Mouse (Mus musculus) forebrain, embryonic 11.5 days (tissue): ENCODE data around the gene Fkbp2. TPM values are rescaled to one million over a fixed set of nuclear protein-coding genes. Genes with fewer than 3 reads are reported as not detected.

Experiments
- ATAC-seq: fragments of 200-750 bp; cut with Nextera tagmentation; replicated peaks from 2 replicates; pipeline ENCODE4 v1.8.0; 2017; ENCODE audit warnings: moderate TSS enrichment; ENCODE audit not compliant: low FRiP score
- DNase-seq: peaks from one replicate; pipeline ENCODE4 v3.0.0-alpha.2; 2017; ENCODE audit warnings: low spot score
- H3K27ac ChIP-seq: fragments of 300-500 bp; sonication (generic); 2 replicates; pipeline ENCODE4 v1.5.1; 2014; ENCODE audit warnings: low read depth, low read length
- H3K27me3 ChIP-seq: fragments of 300-500 bp; sonication (generic); 2 replicates; pipeline ENCODE4 v1.6.1; 2014; ENCODE audit warnings: mild to moderate bottlenecking, low read length, mixed read lengths; ENCODE audit not compliant: control insufficient read depth, insufficient read depth
- H3K36me3 ChIP-seq: fragments of 300-500 bp; sonication (generic); 2 replicates; pipeline ENCODE4 v1.6.1; 2014; ENCODE audit warnings: mild to moderate bottlenecking, low read length, moderate library complexity, mixed read lengths; ENCODE audit not compliant: control insufficient read depth, insufficient read depth
- H3K4me1 ChIP-seq: fragments of 300-500 bp; sonication (generic); replicated peaks from 2 replicates; pipeline ENCODE4 v1.6.1; 2014; ENCODE audit warnings: low read length, mixed read lengths; ENCODE audit not compliant: control insufficient read depth, insufficient read depth
- H3K4me2 ChIP-seq: fragments of 300-500 bp; sonication (generic); 2 replicates; pipeline ENCODE4 v1.6.1; 2014; ENCODE audit warnings: low read depth, mild to moderate bottlenecking, low read length, moderate library complexity, mixed read lengths; ENCODE audit not compliant: severe bottlenecking
- H3K4me3 ChIP-seq: fragments of 300-500 bp; sonication (generic); 2 replicates; pipeline ENCODE4 v1.5.1; 2014; ENCODE audit warnings: low read depth, low read length
- H3K9ac ChIP-seq: fragments of 300-500 bp; sonication (generic); 2 replicates; pipeline ENCODE4 v1.6.1; 2014; ENCODE audit warnings: low read length
- H3K9me3 ChIP-seq: fragments of 300-500 bp; sonication (generic); 2 replicates; pipeline ENCODE4 v1.6.1; 2016; ENCODE audit warnings: low read length, mixed read lengths; ENCODE audit not compliant: control insufficient read depth
- WGBS: fragments of 180-500 bp; shearing (Covaris S2); extraction: QIAGEN DNeasy Blood & Tissue Kit; methylation state at CpG from one replicate; pipeline ENCODE4 v1.1.7; 2014; 5-methylcytosine and 5-hydroxymethylcytosine counted together
- polyA plus RNA-seq: library from polyadenylated mRNA; unstranded; fragments of >200 nt; fragmentation: Nextera tagmentation; extraction: Ambion mirVana; gene quantifications from 2 replicates; pipeline ENCODE4 v1.2.1, GENCODE M21; 2014

Fkbp2 gene
- polyA plus RNA-seq, 1 experiment from 2014 or later, result 65.4 TPM

DNA sequence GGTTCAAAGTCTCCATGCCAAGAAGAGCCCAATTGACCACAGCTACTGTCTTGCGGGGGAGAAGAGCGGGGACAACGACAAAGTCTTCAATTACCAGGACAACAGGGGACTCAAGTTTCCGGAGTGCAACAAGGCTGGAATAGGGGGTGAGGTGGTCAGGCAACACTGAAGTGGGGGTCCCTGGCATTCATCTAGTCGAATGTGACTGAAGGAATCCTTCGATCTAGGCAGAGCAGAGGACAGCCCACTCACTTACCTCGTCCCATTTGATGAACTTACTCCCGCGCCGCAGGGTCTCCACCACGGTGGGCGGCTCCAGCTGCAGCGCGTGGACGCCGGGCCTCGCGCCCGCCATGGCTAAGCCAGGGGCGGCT, 11.0 kb downstream of the Fkbp2 start:
- Histone ChIP-seq H3K9me3 (no peaks in the 10 kb centered on the region), H3K4me1 (peaks cover 10% of the 10 kb centered on the region), H3K4me3 (peak overlapping the region; percentile 45), H3K27me3 (peaks cover 2% of the 10 kb centered on the region; the same call in 1 of the 2 replicates), H3K9ac (peak overlapping the region; percentile 55), H3K4me2 (peak overlapping the region; percentile 51), H3K27ac (no peak overlapping the region), H3K36me3 (no peaks in the 10 kb centered on the region)
- WGBS, result 1% methylated on average over 20 of the region's 20 CpGs
- DNase-seq (no peak), ATAC-seq (no peak; the same call in 1 of the 2 replicates)

DNA sequence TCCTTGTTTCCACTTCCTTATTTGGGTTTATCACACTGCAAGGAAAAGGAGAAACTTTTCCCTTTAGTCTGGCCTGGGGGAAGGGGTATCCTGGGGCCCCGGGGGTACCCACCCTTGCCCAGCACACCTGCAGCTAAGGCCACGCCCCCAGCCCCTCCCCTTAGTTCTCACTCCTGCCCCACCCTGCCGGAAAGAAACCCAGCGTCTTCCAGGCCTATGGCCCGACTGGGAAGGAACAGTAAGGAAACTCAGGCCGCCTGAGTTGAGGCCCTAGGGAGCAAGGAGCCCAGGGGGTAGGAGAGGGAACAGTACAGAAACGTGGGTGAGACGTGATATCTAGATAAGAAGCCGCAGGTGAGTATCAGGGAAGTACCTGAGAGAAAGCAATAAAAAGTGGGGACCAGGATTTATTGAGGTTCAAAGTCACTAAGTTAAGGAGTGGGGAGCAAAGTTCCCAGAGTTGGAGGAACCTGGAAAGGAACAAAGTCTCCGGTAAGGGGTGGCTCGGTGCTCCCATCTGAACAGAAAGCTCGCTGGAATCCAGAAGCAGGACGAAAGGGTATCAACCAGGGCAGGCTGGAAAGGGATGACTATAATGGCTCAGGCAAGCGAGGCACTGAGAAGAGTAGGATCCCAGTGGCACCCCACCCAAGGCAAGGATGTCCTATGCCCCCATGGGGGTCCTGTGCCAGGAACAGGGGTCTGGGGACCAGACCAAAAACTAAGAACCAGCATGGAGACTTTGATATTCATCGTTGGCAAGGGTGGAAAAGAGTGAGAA, 11.6 kb downstream of the Fkbp2 start:
- WGBS, result 14% methylated on average over 15 of the region's 15 CpGs
- Histone ChIP-seq H3K36me3 (no peaks in the 10 kb centered on the region), H3K27ac (no peak overlapping the region), H3K9ac (no peak overlapping the region), H3K27me3 (peaks cover 2% of the 10 kb centered on the region; the same call in 1 of the 2 replicates), H3K4me2 (peak overlapping the region; percentile 51), H3K4me3 (peak overlapping the region; percentile 45), H3K9me3 (no peaks in the 10 kb centered on the region), H3K4me1 (peaks cover 8% of the 10 kb centered on the region)
- DNase-seq, result no peak
- no peak for ATAC-seq

DNA sequence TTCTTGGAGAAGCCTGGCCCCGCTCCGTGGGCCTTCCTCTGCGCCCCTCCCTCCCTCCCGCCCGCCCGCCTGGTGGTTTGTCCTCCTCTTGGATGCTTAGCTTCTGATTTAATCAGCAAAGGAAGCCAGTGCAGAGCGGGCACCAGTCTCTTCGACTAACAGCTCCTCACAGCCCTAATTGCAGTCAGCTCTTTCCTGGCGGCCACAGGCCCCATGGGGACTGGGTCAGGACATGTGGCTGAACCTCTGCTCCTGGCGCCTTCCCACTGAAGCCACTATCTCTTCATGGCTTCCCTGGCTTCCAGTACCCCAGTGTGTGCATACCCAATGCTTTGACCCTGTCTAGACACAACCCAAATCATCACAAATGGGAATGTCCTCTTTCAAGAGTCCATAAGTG, 23.8 kb downstream of the Fkbp2 start:
- Histone ChIP-seq H3K4me3 (no peak overlapping the region), H3K27ac (no peak overlapping the region), H3K9me3 (no peaks in the 10 kb centered on the region), H3K4me1 (peaks cover 4% of the 10 kb centered on the region; the same call in 1 of the 2 replicates), H3K4me2 (no peak overlapping the region), H3K27me3 (no peaks in the 10 kb centered on the region), H3K36me3 (no peaks in the 10 kb centered on the region; the same call in 1 of the 2 replicates), H3K9ac (no peak overlapping the region)
- 80% methylated on average over 10 of the region's 10 CpGs for WGBS
- ATAC-seq (no peak), DNase-seq (no peak)

GRCm38 (mm10) chr19:6955424-6955823, 24.9 kb downstream of the Fkbp2 start:
- no peaks in the 10 kb centered on the region for H3K9me3 ChIP-seq
- H3K4me3 ChIP-seq, result no peak overlapping the region
- H3K27me3 ChIP-seq, result no peaks in the 10 kb centered on the region
- peaks cover 4% of the 10 kb centered on the region; the same call in 1 of the 2 replicates for H3K4me1 ChIP-seq
- no peak for ATAC-seq
- 88% methylated on average over 7 of the region's 7 CpGs for WGBS
- no peak for DNase-seq
- H3K4me2 ChIP-seq, result no peak overlapping the region
- H3K9ac ChIP-seq, result no peak overlapping the region
- H3K27ac ChIP-seq, result no peak overlapping the region
- no peaks in the 10 kb centered on the region; the same call in 1 of the 2 replicates for H3K36me3 ChIP-seq

- ATAC-seq, result no peak
- Histone ChIP-seq H3K36me3 (no peaks in the 10 kb centered on the region; the same call in 1 of the 2 replicates), H3K4me2 (no peak overlapping the region), H3K9me3 (no peaks in the 10 kb centered on the region), H3K27ac (no peak overlapping the region), H3K4me1 (peaks cover 8% of the 10 kb centered on the region; the same call in 1 of the 2 replicates), H3K9ac (no peak overlapping the region), H3K27me3 (no peaks in the 10 kb centered on the region), H3K4me3 (no peak overlapping the region)
- DNase-seq, result no peak
- 55% methylated on average over 9 of the region's 9 CpGs for WGBS
Measured at GRCm38 (mm10) chr19:6954046-6954445, 26.3 kb downstream of the Fkbp2 start.

DNA sequence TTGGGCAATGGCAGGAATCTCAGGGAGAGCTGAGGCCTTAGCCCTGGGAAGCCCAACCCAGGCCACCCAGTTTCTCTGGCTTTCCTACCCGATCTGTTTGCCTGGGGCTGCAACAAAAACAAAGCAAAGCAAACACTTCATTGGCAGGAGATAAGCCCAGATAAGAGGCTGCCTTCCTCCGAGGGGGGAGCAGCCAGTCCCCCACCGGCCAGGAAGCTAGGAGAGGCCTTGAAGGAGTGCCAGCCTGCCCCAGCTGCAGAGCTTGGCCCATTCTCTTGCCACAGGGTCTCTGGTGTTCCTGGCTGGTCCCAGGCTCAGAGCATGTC, 27.6 kb downstream of the Fkbp2 start:
- Histone ChIP-seq H3K9me3 (no peaks in the 10 kb centered on the region), H3K4me2 (peak overlapping the region; percentile 96), H3K4me3 (no peak overlapping the region), H3K27ac (no peak overlapping the region), H3K9ac (peak overlapping the region; percentile 85; the same call in 1 of the 2 replicates), H3K27me3 (no peaks in the 10 kb centered on the region), H3K36me3 (no peaks in the 10 kb centered on the region; the same call in 1 of the 2 replicates), H3K4me1 (peaks cover 8% of the 10 kb centered on the region; the same call in 1 of the 2 replicates)
- ATAC-seq, result no peak
- 18% methylated on average over 3 of the region's 3 CpGs for WGBS
- no peak for DNase-seq

GRCm38 (mm10) chr19:6951994-6952711, 28.1 kb downstream of the Fkbp2 start:
- ATAC-seq, result no peak; the same call in 1 of the 2 replicates
- peak overlapping the region; percentile 96 for H3K4me2 ChIP-seq
- 4% methylated on average over 31 of the region's 31 CpGs for WGBS
- H3K27ac ChIP-seq, result peak overlapping the region; percentile 97
- no peaks in the 10 kb centered on the region; the same call in 1 of the 2 replicates for H3K36me3 ChIP-seq
- peaks cover 8% of the 10 kb centered on the region; the same call in 1 of the 2 replicates for H3K4me1 ChIP-seq
- no peaks in the 10 kb centered on the region for H3K27me3 ChIP-seq
- H3K4me3 ChIP-seq, result peak overlapping the region; percentile 60
- H3K9ac ChIP-seq, result peak overlapping the region; percentile 85
- H3K9me3 ChIP-seq, result no peaks in the 10 kb centered on the region
- DNase-seq, result peak; percentile 77

GRCm38 (mm10) chr19:6951381-6951968, 28.8 kb downstream of the Fkbp2 start:
- Histone ChIP-seq H3K4me2 (peak overlapping the region; percentile 96), H3K9ac (peak overlapping the region; percentile 85), H3K36me3 (no peaks in the 10 kb centered on the region; the same call in 1 of the 2 replicates), H3K27ac (peak overlapping the region; percentile 97), H3K4me3 (peak overlapping the region; percentile 60), H3K27me3 (no peaks in the 10 kb centered on the region), H3K9me3 (no peaks in the 10 kb centered on the region), H3K4me1 (peaks cover 8% of the 10 kb centered on the region; the same call in 1 of the 2 replicates)
- WGBS, result under 1% methylated on average over 35 of the region's 35 CpGs
- peak; percentile 90 for ATAC-seq
- DNase-seq, result peak; percentile 94
